Mouse (Mus musculus): ENCODE data around the gene Itpkb. TPM values are rescaled to one million over a fixed set of nuclear protein-coding genes. Genes with fewer than 3 reads are reported as not detected.

Itpkb gene
- polyA plus RNA-seq, 1 experiment from 2014 or later = 10.9 TPM

GRCm38 (mm10) chr1:180404706-180405105 lies 74.4 kb downstream of the Itpkb start:
- no peaks in the 10 kb centered on the region for H3K27me3 ChIP-seq (ENCODE audit: control insufficient read depth, insufficient read depth, low read length)
- peak overlapping the region; percentile 96 for H3K27ac ChIP-seq (ENCODE audit: low read length)
- H3K4me2 ChIP-seq (replicated peaks; ENCODE audit: low read depth, low read length) = peak overlapping the region; percentile 25; the same call in 1 of the 2 replicates
- H3K9ac ChIP-seq (replicated peaks; ENCODE audit: low read depth, low read length) = no peak overlapping the region
- WGBS = 75% methylated on average over 3 of the region's 3 CpGs
- H3K36me3 ChIP-seq (ENCODE audit: control insufficient read depth, insufficient read depth, low read length) = no peaks in the 10 kb centered on the region
- no peak for ATAC-seq (ENCODE audit: insufficient number of reproducible peaks, insufficient read depth, low FRiP score, low read depth)
- peaks cover 75% of the 10 kb centered on the region for H3K4me1 ChIP-seq (ENCODE audit: control insufficient read depth, insufficient read depth, low read length)
- H3K4me3 ChIP-seq (ENCODE audit: low read depth, low read length) = no peak overlapping the region
- no peaks in the 10 kb centered on the region for H3K9me3 ChIP-seq (ENCODE audit: control insufficient read depth, low read depth, low read length)

GRCm38 (mm10) chr1:180405576-180406335 lies 75.5 kb downstream of the Itpkb start:
- H3K4me3 ChIP-seq (ENCODE audit: low read depth, low read length) = no peak overlapping the region
- H3K36me3 ChIP-seq (ENCODE audit: control insufficient read depth, insufficient read depth, low read length) = no peaks in the 10 kb centered on the region
- ATAC-seq (ENCODE audit: insufficient number of reproducible peaks, insufficient read depth, low FRiP score, low read depth) = no peak
- H3K4me1 ChIP-seq (ENCODE audit: control insufficient read depth, insufficient read depth, low read length) = peaks cover 76% of the 10 kb centered on the region
- no peaks in the 10 kb centered on the region for H3K27me3 ChIP-seq (ENCODE audit: control insufficient read depth, insufficient read depth, low read length)
- 74% methylated on average over 9 of the region's 9 CpGs for WGBS
- H3K9ac ChIP-seq (replicated peaks; ENCODE audit: low read depth, low read length) = no peak overlapping the region
- H3K4me2 ChIP-seq (replicated peaks; ENCODE audit: low read depth, low read length) = no peak overlapping the region
- H3K27ac ChIP-seq (ENCODE audit: low read length) = no peak overlapping the region
- no peaks in the 10 kb centered on the region for H3K9me3 ChIP-seq (ENCODE audit: control insufficient read depth, low read depth, low read length)

- Histone ChIP-seq H3K4me3 (ENCODE audit: low read depth, low read length) (no peak overlapping the region), H3K27ac (ENCODE audit: low read length) (no peak overlapping the region; the same call in 1 of the 2 replicates), H3K4me1 (ENCODE audit: control insufficient read depth, insufficient read depth, low read length) (peaks cover 69% of the 10 kb centered on the region), H3K36me3 (ENCODE audit: control insufficient read depth, insufficient read depth, low read length) (no peaks in the 10 kb centered on the region), H3K4me2 (replicated peaks; ENCODE audit: low read depth, low read length) (no peak overlapping the region), H3K9ac (replicated peaks; ENCODE audit: low read depth, low read length) (no peak overlapping the region; the same call in 1 of the 2 replicates), H3K9me3 (ENCODE audit: control insufficient read depth, low read depth, low read length) (no peaks in the 10 kb centered on the region), H3K27me3 (ENCODE audit: control insufficient read depth, insufficient read depth, low read length) (no peaks in the 10 kb centered on the region)
- WGBS = 73% methylated on average over 11 of the region's 11 CpGs
- ATAC-seq (ENCODE audit: insufficient number of reproducible peaks, insufficient read depth, low FRiP score, low read depth) = no peak
These were observed 76.2 kb downstream of the Itpkb start for GRCm38 (mm10) chr1:180406336-180407035.

GRCm38 (mm10) chr1:180407171-180407671 lies 76.9 kb downstream of the Itpkb start:
- Histone ChIP-seq H3K27ac (ENCODE audit: low read length) (peak overlapping the region; percentile 52), H3K27me3 (ENCODE audit: control insufficient read depth, insufficient read depth, low read length) (no peaks in the 10 kb centered on the region), H3K9ac (replicated peaks; ENCODE audit: low read depth, low read length) (no peak overlapping the region), H3K9me3 (ENCODE audit: control insufficient read depth, low read depth, low read length) (no peaks in the 10 kb centered on the region), H3K4me1 (ENCODE audit: control insufficient read depth, insufficient read depth, low read length) (peaks cover 62% of the 10 kb centered on the region), H3K36me3 (ENCODE audit: control insufficient read depth, insufficient read depth, low read length) (no peaks in the 10 kb centered on the region), H3K4me3 (ENCODE audit: low read depth, low read length) (no peak overlapping the region), H3K4me2 (replicated peaks; ENCODE audit: low read depth, low read length) (peak overlapping the region; percentile 23; the same call in 1 of the 2 replicates)
- WGBS = 14% methylated on average over 16 of the region's 16 CpGs
- ATAC-seq (ENCODE audit: insufficient number of reproducible peaks, insufficient read depth, low FRiP score, low read depth) = peak; percentile 60; the same call in 1 of the 2 replicates

GRCm38 (mm10) chr1:180407727-180408719 lies 77.7 kb downstream of the Itpkb start:
- Histone ChIP-seq H3K9me3 (ENCODE audit: control insufficient read depth, low read depth, low read length) (no peaks in the 10 kb centered on the region), H3K27me3 (ENCODE audit: control insufficient read depth, insufficient read depth, low read length) (no peaks in the 10 kb centered on the region), H3K4me1 (ENCODE audit: control insufficient read depth, insufficient read depth, low read length) (peaks cover 55% of the 10 kb centered on the region), H3K4me2 (replicated peaks; ENCODE audit: low read depth, low read length) (no peak overlapping the region), H3K4me3 (ENCODE audit: low read depth, low read length) (no peak overlapping the region), H3K36me3 (ENCODE audit: control insufficient read depth, insufficient read depth, low read length) (no peaks in the 10 kb centered on the region), H3K9ac (replicated peaks; ENCODE audit: low read depth, low read length) (no peak overlapping the region), H3K27ac (ENCODE audit: low read length) (peak overlapping the region; percentile 52)
- WGBS = 63% methylated on average over 18 of the region's 18 CpGs
- ATAC-seq (ENCODE audit: insufficient number of reproducible peaks, insufficient read depth, low FRiP score, low read depth) = no peak

GRCm38 (mm10) chr1:180408832-180409231 lies 78.5 kb downstream of the Itpkb start:
- no peak; the same call in 1 of the 2 replicates for ATAC-seq (ENCODE audit: insufficient number of reproducible peaks, insufficient read depth, low FRiP score, low read depth)
- Histone ChIP-seq H3K9me3 (ENCODE audit: control insufficient read depth, low read depth, low read length) (no peaks in the 10 kb centered on the region), H3K4me2 (replicated peaks; ENCODE audit: low read depth, low read length) (no peak overlapping the region), H3K27ac (ENCODE audit: low read length) (peak overlapping the region; percentile 7; the same call in 1 of the 2 replicates), H3K9ac (replicated peaks; ENCODE audit: low read depth, low read length) (no peak overlapping the region), H3K27me3 (ENCODE audit: control insufficient read depth, insufficient read depth, low read length) (no peaks in the 10 kb centered on the region), H3K4me1 (ENCODE audit: control insufficient read depth, insufficient read depth, low read length) (peaks cover 47% of the 10 kb centered on the region), H3K4me3 (ENCODE audit: low read depth, low read length) (no peak overlapping the region), H3K36me3 (ENCODE audit: control insufficient read depth, insufficient read depth, low read length) (peaks cover 2% of the 10 kb centered on the region; the same call in 1 of the 2 replicates)
- WGBS = 32% methylated on average over 9 of the region's 9 CpGs

- H3K4me3 ChIP-seq (ENCODE audit: low read depth, low read length) = no peak overlapping the region
- no peaks in the 10 kb centered on the region for H3K9me3 ChIP-seq (ENCODE audit: control insufficient read depth, low read depth, low read length)
- H3K4me1 ChIP-seq (ENCODE audit: control insufficient read depth, insufficient read depth, low read length) = peaks cover 37% of the 10 kb centered on the region
- H3K4me2 ChIP-seq (replicated peaks; ENCODE audit: low read depth, low read length) = no peak overlapping the region
- no peak overlapping the region for H3K27ac ChIP-seq (ENCODE audit: low read length)
- H3K9ac ChIP-seq (replicated peaks; ENCODE audit: low read depth, low read length) = no peak overlapping the region
- H3K27me3 ChIP-seq (ENCODE audit: control insufficient read depth, insufficient read depth, low read length) = no peaks in the 10 kb centered on the region
- 72% methylated on average over 5 of the region's 5 CpGs for WGBS
- peaks cover 7% of the 10 kb centered on the region; the same call in 1 of the 2 replicates for H3K36me3 ChIP-seq (ENCODE audit: control insufficient read depth, insufficient read depth, low read length)
- ATAC-seq (ENCODE audit: insufficient number of reproducible peaks, insufficient read depth, low FRiP score, low read depth) = no peak
These were observed 79.5 kb downstream of the Itpkb start for GRCm38 (mm10) chr1:180409771-180410170.

Data from stomach, embryonic 14.5 days (tissue).